Mouse (Mus musculus) erythroblast, embryonic 14.5 days (primary cell): ENCODE measurements around the gene Adgrl2.

ENCODE experiments used
- GATA1 ChIP-seq: IDR thresholded peaks from 2 replicates; pipeline ENCODE4 v1.6.1; 2012; ENCODE audit warnings: low read length, inconsistent platforms, mixed read lengths
- TAL1 ChIP-seq: IDR thresholded peaks from 3 replicates; pipeline ENCODE4 v1.6.1; 2012; ENCODE audit warnings: low read length, inconsistent platforms, mixed read lengths

- TF ChIP-seq GATA1 (no peak), TAL1 (no peak)
These were observed 381 bp downstream of the Adgrl2 start for GRCm38 (mm10) chr3:148989818-148990530.
